Mouse (Mus musculus): ENCODE results near the gene Rpl6.

DNA sequence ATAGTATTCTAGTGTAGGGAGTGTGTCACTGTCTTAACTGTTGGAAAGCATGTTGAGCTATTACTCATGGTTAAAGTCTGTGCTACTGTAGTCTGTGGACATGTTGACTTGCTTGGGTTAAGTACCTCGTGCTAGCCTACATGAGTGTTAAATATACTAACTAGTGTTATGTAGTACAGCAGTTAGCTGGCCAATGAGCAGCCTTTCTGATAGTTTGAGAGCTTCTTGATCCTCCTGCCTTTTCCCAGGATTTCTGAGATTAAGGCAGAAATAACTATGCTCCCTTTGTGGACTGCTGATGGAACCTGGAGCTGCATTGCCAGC is 6.3 kb downstream of the Rpl6 start:
- no peak for TF ChIP-seq POLR2A (IDR thresholded peaks at IDR 0.05; ENCODE audit: low read depth, low read length)
- TF ChIP-seq CTCF (IDR thresholded peaks at IDR 0.05; ENCODE audit: extremely low read depth, insufficient read length, insufficient replicate concordance, low read depth, low read length), result no peak
